Mouse (Mus musculus) MEL (cell line): Measurements from ENCODE around the gene Actn1.

Experiments used
- CTCF ChIP-seq, 3 experiments: IDR thresholded peaks in 2 of 3; conservative IDR thresholded peaks in 1 of 3; 2 replicates each; pipeline ENCODE4 v1.5.1; 2011 to 2012; ENCODE audit warnings: low read length in 3 of 3, low read depth in 2 of 3, mild to moderate bottlenecking in 2 of 3, improper control_type of control experiment in 1 of 3, inconsistent platforms in 1 of 3, mixed read lengths in 1 of 3, moderate library complexity in 1 of 3; ENCODE audit not compliant: control insufficient read depth in 1 of 3, insufficient read depth in 1 of 3, poor library complexity in 1 of 3, severe bottlenecking in 1 of 3
- E2F4 ChIP-seq: IDR thresholded peaks from 2 replicates; pipeline ENCODE4 v1.6.1; 2011; ENCODE audit warnings: low read depth, low read length, improper control_type of control experiment, borderline replicate concordance
- EP300 ChIP-seq, 2 experiments: IDR thresholded peaks; 2 replicates each; pipeline ENCODE4 v1.6.1; 2011; ENCODE audit warnings: improper control_type of control experiment in 2 of 2, low read length in 2 of 2, low read depth in 1 of 2, mild to moderate bottlenecking in 1 of 2
- HCFC1 ChIP-seq: IDR thresholded peaks from 2 replicates; pipeline ENCODE4 v1.6.1; 2012; ENCODE audit warnings: low read depth, mild to moderate bottlenecking, inconsistent platforms, low read length, improper control_type of control experiment, moderate library complexity
- MAX ChIP-seq: IDR thresholded peaks from 2 replicates; pipeline ENCODE4 v1.6.1; 2011; ENCODE audit warnings: low read length, improper control_type of control experiment
- MAZ ChIP-seq: IDR thresholded peaks from 2 replicates; pipeline ENCODE4 v1.6.1; 2012; ENCODE audit warnings: low read depth, mild to moderate bottlenecking, inconsistent platforms, low read length, improper control_type of control experiment
- POLR2A ChIP-seq, 2 experiments: IDR thresholded peaks; 2 replicates each; pipeline ENCODE4 v1.6.1; 2011 to 2012; ENCODE audit warnings: low read length in 2 of 2, mild to moderate bottlenecking in 2 of 2, control low read depth in 1 of 2, improper control_type of control experiment in 1 of 2, low read depth in 1 of 2, moderate library complexity in 1 of 2; ENCODE audit not compliant: control insufficient read depth in 1 of 2, insufficient read depth in 1 of 2, poor library complexity in 1 of 2
- ZC3H11A ChIP-seq: IDR thresholded peaks from 2 replicates; pipeline ENCODE4 v1.6.1; 2012; ENCODE audit warnings: low read depth, mild to moderate bottlenecking, inconsistent platforms, low read length, improper control_type of control experiment

GRCm38 (mm10) chr12:80137246-80137645 is 122.9 kb downstream of the Actn1 start:
- TF ChIP-seq POLR2A (IDR thresholded peaks at IDR 0.05; ENCODE audit: control insufficient read depth in 1 of 2, insufficient read depth in 1 of 2, low read depth in 1 of 2, low read length in 2 of 2, poor library complexity in 1 of 2) = no peak
- no peak for TF ChIP-seq CTCF (IDR thresholded peaks at IDR 0.05 in 2 of 3, conservative IDR thresholded peaks at IDR 0.05 in 1 of 3; ENCODE audit: control insufficient read depth in 1 of 3, insufficient read depth in 1 of 3, low read depth in 2 of 3, low read length in 3 of 3, poor library complexity in 1 of 3, severe bottlenecking in 1 of 3)
- TF ChIP-seq E2F4 = no peak
- TF ChIP-seq ZC3H11A = no peak
- TF ChIP-seq EP300 (IDR thresholded peaks at IDR 0.05; ENCODE audit: low read depth in 1 of 2, low read length in 2 of 2) = no peak
- no peak for TF ChIP-seq HCFC1
- no peak for TF ChIP-seq MAX
- no peak for TF ChIP-seq MAZ
